Mouse (Mus musculus) spleen, postnatal 0 days (tissue): ENCODE data around the gene G430095P16Rik. TPM values are rescaled to one million over a fixed set of nuclear protein-coding genes. Genes with fewer than 3 reads are reported as not detected.

Experiments used
- polyA plus RNA-seq: library from polyadenylated mRNA; unstranded; fragments of >200 nt; fragmentation: Nextera tagmentation; extraction: Ambion mirVana; gene quantifications from 2 replicates; pipeline ENCODE4 v1.2.1, GENCODE M21; 2015

G430095P16Rik gene
- 17.8 and 19.5 TPM in 2 replicates for polyA plus RNA-seq

DNA sequence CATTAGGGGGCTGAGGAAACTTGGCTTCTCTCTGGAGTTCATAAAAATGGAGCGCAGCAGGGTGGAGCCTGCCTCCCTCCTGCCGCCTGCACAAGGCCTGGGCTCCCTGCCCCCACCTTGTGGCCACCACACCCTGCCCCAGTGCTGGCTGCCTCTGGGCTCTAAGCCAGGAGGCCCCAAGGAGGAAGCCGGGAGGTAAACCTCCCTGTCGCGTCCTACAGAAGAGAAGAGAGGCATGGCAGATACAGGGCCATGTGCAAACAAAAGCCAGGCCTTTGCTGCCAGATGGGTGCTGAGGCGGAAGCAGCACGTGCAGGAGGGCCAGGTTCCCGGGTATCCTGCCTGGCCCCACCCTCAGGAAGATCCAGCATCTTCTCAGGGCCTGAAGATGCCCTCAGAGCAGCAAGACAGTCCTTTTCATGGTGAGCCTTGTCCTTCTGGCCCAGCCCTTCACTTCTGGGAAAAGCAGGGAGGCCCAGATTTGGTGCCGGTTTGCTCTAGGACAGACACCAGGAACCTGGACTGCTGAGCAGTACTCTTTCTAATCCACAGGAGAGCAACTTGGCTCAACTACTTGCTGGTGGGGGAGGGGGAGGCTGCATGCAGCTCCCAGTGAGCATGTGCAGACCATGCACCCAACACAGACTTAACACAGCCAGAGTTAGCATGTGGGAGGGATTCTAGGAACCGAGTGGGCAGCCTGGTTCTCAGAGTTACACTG lies at the start of gene G430095P16Rik:
Gene G430095P16Rik (plus strand): TSS at position 158 of the 721 bp plus-strand sequence.

DNA sequence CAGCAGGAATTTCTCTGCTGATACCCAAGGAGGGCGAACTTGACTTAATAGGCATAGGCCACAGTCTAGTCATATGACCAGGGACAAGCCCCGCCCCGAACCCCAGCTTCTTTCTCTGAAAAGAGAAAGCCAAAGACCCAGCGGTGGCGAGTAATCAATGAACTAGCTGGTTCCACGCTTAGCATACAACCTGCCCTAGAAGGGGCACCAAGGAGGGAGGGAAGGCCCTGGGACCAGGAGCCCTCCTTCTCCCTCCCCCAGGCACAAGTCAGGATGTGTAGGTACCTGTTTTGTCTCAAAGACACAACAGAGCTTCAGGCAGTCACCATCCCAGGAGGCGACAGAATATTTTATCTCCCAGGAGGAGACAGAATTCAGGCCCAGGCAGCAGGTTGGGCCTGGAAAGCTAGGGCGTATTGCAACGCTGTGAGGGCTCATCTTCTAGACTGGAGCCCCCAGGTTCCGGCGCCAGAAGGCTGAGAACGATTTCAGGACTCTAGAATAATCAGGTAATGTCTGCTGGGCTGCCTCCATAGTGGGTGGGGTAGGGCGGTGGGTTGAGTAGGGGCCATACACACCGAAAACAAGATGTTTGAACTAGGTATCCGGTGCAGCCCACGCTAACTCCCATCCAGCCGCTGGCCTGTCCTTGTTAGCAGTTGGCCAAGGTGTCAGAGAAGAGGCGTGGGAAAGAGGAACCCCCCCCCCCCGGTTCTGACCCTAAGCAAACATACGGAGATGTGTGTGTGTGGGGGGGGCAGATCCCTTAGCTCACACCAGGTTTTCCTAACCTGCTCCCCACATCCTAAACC lies 36.4 kb upstream of the G430095P16Rik start, which contains the start of gene Trmt1:
Gene Trmt1 (plus strand): TSS at position 117 of the 812 bp plus-strand sequence.

DNA sequence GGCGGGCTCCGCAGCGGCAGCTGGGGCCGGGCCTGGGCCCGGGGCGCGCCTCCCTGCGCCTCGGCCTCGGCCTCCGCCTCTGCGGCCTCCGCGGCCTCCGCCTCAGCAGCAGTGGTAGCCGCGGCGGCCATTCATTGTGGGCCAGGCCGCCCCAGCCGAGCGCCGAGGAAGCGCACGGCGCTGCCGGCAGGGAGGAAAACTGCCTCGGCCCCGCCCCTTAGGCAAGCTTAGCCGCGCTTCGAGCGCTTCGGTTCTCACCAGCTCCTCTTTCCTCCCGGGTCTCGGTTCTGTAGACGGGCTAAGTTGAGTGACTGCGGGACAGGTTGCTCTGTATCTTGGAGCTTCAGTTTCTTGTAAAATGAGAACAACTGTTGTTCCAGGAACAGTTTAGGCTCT lies 35.1 kb upstream of the G430095P16Rik start, which contains the start of gene Nacc1:
Gene Nacc1 (minus strand): TSS at position 158 of the 396 bp plus-strand sequence.

DNA sequence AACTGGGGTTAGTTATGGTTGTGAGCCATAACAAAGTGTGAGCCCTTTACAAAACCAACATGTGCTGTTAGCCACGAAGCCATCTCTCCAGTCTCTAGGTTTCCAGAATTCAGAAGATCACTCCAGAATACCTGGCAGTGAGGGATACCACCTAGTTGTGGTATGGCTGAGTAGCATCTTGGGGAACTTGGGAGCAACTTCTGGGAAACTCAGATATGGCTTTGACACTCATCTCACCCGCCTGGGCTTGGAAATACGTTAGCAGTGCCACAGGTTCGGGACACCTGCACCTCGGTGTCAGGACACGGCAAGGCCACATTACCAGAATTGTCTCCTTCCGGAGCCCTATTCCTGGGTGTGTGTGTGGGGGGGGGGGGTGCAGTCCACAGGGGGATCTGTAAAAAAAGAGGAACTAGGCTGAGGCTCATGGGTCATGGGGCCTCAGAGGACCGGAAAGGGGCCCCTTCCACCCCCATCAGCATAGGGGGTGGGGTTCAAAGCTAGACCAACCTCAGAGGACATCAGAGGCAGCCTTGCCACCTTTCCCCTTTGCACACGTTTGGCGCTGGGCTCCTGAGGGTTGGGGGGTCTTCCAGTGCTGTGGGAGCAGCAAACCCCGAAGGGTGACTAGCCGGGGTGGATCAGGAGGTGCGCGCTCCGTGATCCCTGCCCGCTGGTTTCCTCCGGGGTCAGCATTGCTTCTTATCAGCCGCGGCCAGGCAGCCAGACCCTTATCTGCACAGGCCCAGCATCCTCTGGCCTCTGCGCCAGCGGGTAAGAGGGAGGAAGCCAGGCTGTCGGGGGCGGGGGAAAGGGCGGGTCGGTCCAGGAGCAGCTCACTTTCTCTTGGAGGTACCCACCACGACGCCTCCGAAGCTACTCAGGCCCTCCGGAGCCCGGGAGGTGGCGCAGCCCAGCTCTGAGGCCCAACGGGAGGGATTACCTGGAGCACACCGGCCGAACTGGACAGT lies 21.6 kb upstream of the G430095P16Rik start, which contains the start of gene Lyl1:
Gene Lyl1 (plus strand): TSS at position 517 of the 971 bp plus-strand sequence.

Other genes starting within 250 kb of the G430095P16Rik start
- gene Ier2, start 60.2 kb upstream of the G430095P16Rik start, polyA plus RNA-seq, result 34.3 and 41.9 TPM in 2 replicates
- 35.9 and 39.7 TPM in 2 replicates for gene Trmt1, start 36.7 kb upstream of the G430095P16Rik start, polyA plus RNA-seq
- 7.3 and 7.6 TPM in 2 replicates for gene Nacc1, start 35.1 kb upstream of the G430095P16Rik start, polyA plus RNA-seq
- gene Lyl1, start 21.6 kb upstream of the G430095P16Rik start, polyA plus RNA-seq, result 60.3 and 61.8 TPM in 2 replicates
- gene Nfix, start 77.3 kb downstream of the G430095P16Rik start, polyA plus RNA-seq, result 14.2 and 15.5 TPM in 2 replicates
- gene Dand5, start 99.8 kb downstream of the G430095P16Rik start, polyA plus RNA-seq, result 3.4 and 3.7 TPM in 2 replicates
- gene Gadd45gip1, start 108.5 kb downstream of the G430095P16Rik start, polyA plus RNA-seq, result 42.0 and 45.4 TPM in 2 replicates
- 257 and 273 TPM in 2 replicates for gene Rad23a, start 117.7 kb downstream of the G430095P16Rik start, polyA plus RNA-seq
- gene Calr, start 123.9 kb downstream of the G430095P16Rik start, polyA plus RNA-seq, result 262 and 293 TPM in 2 replicates
- 63.1 and 64.4 TPM in 2 replicates for gene Farsa, start 134.0 kb downstream of the G430095P16Rik start, polyA plus RNA-seq
- gene Syce2, start 149.1 kb downstream of the G430095P16Rik start, polyA plus RNA-seq, result 100 and 115 TPM in 2 replicates
- gene Gcdh, start 170.9 kb downstream of the G430095P16Rik start, polyA plus RNA-seq, result 22.5 and 24.8 TPM in 2 replicates
- gene Klf1, start 178.9 kb downstream of the G430095P16Rik start, polyA plus RNA-seq, result 323 and 405 TPM in 2 replicates
- 29.2 TPM in 2 replicates for gene Dnase2a, start 185.6 kb downstream of the G430095P16Rik start, polyA plus RNA-seq
- 0.22 and 0.30 TPM in 2 replicates for gene Mast1, start 214.4 kb downstream of the G430095P16Rik start, polyA plus RNA-seq
- gene Rtbdn, start 224.0 kb downstream of the G430095P16Rik start, polyA plus RNA-seq, result 0.19 TPM in 1 of 2 replicates, not detected in the other
- gene Gm49661, start 246.4 kb downstream of the G430095P16Rik start, polyA plus RNA-seq, result not detected in 2 replicates
- gene Prdx2, start 246.6 kb downstream of the G430095P16Rik start, polyA plus RNA-seq, result 1,795 and 2,054 TPM in 2 replicates
- gene Rnaseh2a, start 246.8 kb downstream of the G430095P16Rik start, polyA plus RNA-seq, result 139 and 165 TPM in 2 replicates